Mouse (Mus musculus) midbrain, embryonic 13.5 days (tissue): ENCODE measurements around the gene Tex38. TPM values are rescaled to one million over a fixed set of nuclear protein-coding genes. Genes with fewer than 3 reads are reported as not detected.

Experiments
- ATAC-seq: fragments of 200-750 bp; cut with Nextera tagmentation; 2 replicates; pipeline ENCODE4 v1.8.0; 2017; ENCODE audit warnings: mild to moderate bottlenecking, moderate TSS enrichment, moderate library complexity
- H3K27ac ChIP-seq: fragments of 300-500 bp; sonication (generic); 2 replicates; pipeline ENCODE4 v1.5.1; 2015; ENCODE audit warnings: inconsistent platforms, mild to moderate bottlenecking, moderate library complexity
- H3K27me3 ChIP-seq: fragments of 300-500 bp; sonication (generic); 2 replicates; pipeline ENCODE4 v1.6.1; 2015; ENCODE audit warnings: mild to moderate bottlenecking, inconsistent platforms
- H3K36me3 ChIP-seq: fragments of 300-500 bp; sonication (generic); 2 replicates; pipeline ENCODE4 v1.6.1; 2015; ENCODE audit warnings: mild to moderate bottlenecking, inconsistent platforms
- H3K4me1 ChIP-seq: fragments of 300-500 bp; sonication (generic); replicated peaks from 2 replicates; pipeline ENCODE4 v1.6.1; 2015; ENCODE audit warnings: inconsistent platforms
- H3K4me2 ChIP-seq: fragments of 300-500 bp; sonication (generic); replicated peaks from 2 replicates; pipeline ENCODE4 v1.6.1; 2015; ENCODE audit warnings: moderate library complexity, mild to moderate bottlenecking, inconsistent platforms
- H3K4me3 ChIP-seq: fragments of 300-500 bp; sonication (generic); replicated peaks from 2 replicates; pipeline ENCODE4 v1.5.1; 2015; ENCODE audit warnings: mild to moderate bottlenecking, inconsistent platforms
- H3K9ac ChIP-seq: fragments of 300-500 bp; sonication (generic); replicated peaks from 2 replicates; pipeline ENCODE4 v1.6.1; 2015; ENCODE audit warnings: mild to moderate bottlenecking, inconsistent platforms
- H3K9me3 ChIP-seq: fragments of 300-500 bp; sonication (generic); 2 replicates; pipeline ENCODE4 v1.6.1; 2016; ENCODE audit warnings: mild to moderate bottlenecking, inconsistent platforms
- WGBS: fragments of 180-500 bp; shearing (Covaris S2); methylation state at CpG from one replicate; pipeline ENCODE4 v1.1.7; 2015; 5-methylcytosine and 5-hydroxymethylcytosine counted together
- polyA plus RNA-seq: library from polyadenylated mRNA; unstranded; fragments of >200 nt; fragmentation: Nextera tagmentation; extraction: Ambion mirVana; gene quantifications from 2 replicates; pipeline ENCODE4 v1.2.1, GENCODE M21; 2015

Tex38 gene
- polyA plus RNA-seq, 1 experiment from 2014 or later = 0.54 TPM

DNA sequence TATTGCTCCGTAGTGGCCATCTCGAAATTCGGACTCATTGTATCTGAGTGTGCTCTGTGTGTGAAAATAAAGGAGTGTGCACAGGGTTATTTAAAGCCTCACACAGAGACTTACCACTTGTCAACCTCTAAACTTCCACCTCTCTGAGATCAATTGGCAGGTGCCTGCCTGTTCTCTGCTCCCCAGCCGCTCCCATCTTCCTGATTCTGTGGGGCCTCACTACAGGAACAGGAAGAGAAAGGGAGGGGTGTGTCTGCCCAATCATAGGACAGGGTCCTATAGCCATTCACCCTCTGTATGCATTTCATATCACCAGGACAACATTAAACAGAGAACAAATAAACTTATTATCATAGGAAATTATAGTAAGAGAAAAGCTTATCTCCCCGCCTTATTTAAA lies 47.1 kb downstream of the Tex38 start:
- ATAC-seq = no peak
- peaks cover 8% of the 10 kb centered on the region for H3K4me1 ChIP-seq
- no peak overlapping the region for H3K4me2 ChIP-seq
- 84% methylated on average over 5 of the region's 5 CpGs for WGBS
- no peak overlapping the region for H3K9ac ChIP-seq
- H3K9me3 ChIP-seq = no peaks in the 10 kb centered on the region
- no peak overlapping the region for H3K4me3 ChIP-seq
- no peak overlapping the region for H3K27ac ChIP-seq
- H3K27me3 ChIP-seq = peaks cover 14% of the 10 kb centered on the region
- no peaks in the 10 kb centered on the region for H3K36me3 ChIP-seq

DNA sequence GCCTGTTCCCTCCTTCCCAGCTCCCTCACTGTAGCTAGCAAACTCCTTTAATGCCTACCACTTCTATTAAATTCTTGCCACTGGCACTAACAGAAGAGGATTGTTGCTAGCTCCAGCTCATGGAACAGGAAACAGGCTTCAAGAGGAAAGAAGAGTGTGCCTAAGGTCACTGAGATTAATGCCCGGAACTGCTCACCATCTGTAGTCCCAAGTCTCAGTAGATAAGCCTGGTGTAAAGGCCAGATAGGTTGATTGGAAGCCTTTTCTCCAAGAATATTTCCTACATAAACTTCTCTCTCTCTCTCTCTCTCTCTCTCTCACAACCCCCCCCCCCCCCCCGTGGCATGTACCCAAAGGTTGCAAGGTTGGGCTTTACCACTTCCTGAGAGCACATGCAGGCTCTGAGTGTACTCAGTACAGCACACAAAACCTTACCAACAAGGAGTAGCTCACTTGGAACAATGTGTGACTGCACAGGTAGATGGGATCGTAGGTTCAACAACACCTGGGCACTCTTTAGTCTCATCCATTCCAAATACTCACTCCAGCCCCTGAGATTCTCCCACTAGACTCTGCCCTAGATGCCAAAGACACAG lies 48.5 kb downstream of the Tex38 start:
- WGBS = 82% methylated on average over 3 of the region's 3 CpGs
- H3K9ac ChIP-seq = no peak overlapping the region
- ATAC-seq = no peak

DNA sequence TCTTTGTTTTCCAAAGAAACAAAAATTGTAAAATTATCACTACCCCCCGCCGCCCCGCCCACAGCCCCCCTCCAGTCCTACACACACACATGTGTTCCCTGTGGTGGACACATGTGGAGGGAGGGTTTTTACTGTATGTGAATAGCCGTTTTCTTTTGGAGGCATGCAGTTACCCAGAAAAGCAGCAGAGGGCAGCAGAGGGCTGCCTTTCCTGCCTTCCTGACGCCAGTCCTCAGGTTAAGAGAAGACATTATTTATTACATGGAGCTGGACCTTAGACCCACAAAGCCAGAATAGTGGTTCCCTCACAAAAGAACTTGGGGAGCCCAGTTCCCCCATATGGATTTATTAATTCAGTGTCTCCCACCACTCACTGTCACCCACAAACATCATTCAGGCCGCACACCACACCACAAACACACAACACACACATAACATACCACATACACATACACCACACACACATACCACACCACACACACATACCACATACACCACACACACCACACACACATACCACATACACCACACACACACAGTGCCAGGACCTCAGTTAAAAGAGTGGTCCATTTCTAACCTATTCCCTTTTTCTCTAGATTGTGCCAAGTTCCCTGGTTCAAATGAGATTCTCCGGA lies 49.1 kb downstream of the Tex38 start:
- 27% methylated on average over 7 of the region's 7 CpGs for WGBS
- Histone ChIP-seq H3K4me1 (no peaks in the 10 kb centered on the region), H3K36me3 (no peaks in the 10 kb centered on the region), H3K27me3 (peaks cover 14% of the 10 kb centered on the region), H3K27ac (no peak overlapping the region), H3K9ac (no peak overlapping the region), H3K4me3 (no peak overlapping the region), H3K4me2 (no peak overlapping the region), H3K9me3 (no peaks in the 10 kb centered on the region)
- ATAC-seq = peak; percentile 86

More for the DNA sequence above, 48.5 kb downstream of the Tex38 start:
- H3K4me1 ChIP-seq = no peaks in the 10 kb centered on the region
- peaks cover 14% of the 10 kb centered on the region for H3K27me3 ChIP-seq
- H3K4me3 ChIP-seq = no peak overlapping the region
- no peaks in the 10 kb centered on the region for H3K9me3 ChIP-seq
- no peaks in the 10 kb centered on the region for H3K36me3 ChIP-seq
- H3K4me2 ChIP-seq = no peak overlapping the region
- no peak overlapping the region for H3K27ac ChIP-seq

Other genes with a start within 250 kb of the Tex38 start
- not detected in 2 replicates for gene Cyp4a31, start 217.4 kb downstream of the Tex38 start, polyA plus RNA-seq
- not detected in 2 replicates for gene Cyp4a32, start 180.0 kb downstream of the Tex38 start, polyA plus RNA-seq
- gene Cyp4b1, start 133.3 kb downstream of the Tex38 start, polyA plus RNA-seq = 0.12 and 0.22 TPM in 2 replicates
- 22.0 and 23.9 TPM in 2 replicates for gene Efcab14, start 43.3 kb downstream of the Tex38 start, polyA plus RNA-seq
- gene Atpaf1, start 3.8 kb upstream of the Tex38 start, polyA plus RNA-seq = 38.7 and 41.9 TPM in 2 replicates
- 4.0 and 4.9 TPM in 2 replicates for gene Mob3c, start 47.1 kb upstream of the Tex38 start, polyA plus RNA-seq
- 23.3 and 25.7 TPM in 2 replicates for gene Mknk1, start 58.2 kb upstream of the Tex38 start, polyA plus RNA-seq
- gene Kncn, start 103.4 kb upstream of the Tex38 start, polyA plus RNA-seq = 0.24 TPM in 1 of 2 replicates, not detected in the other
- 0.12 and 0.32 TPM in 2 replicates for gene 6430628N08Rik, start 109.6 kb upstream of the Tex38 start, polyA plus RNA-seq
- 10.9 and 11.7 TPM in 2 replicates for gene Dmbx1, start 158.9 kb upstream of the Tex38 start, polyA plus RNA-seq
- gene Faah, start 236.9 kb upstream of the Tex38 start, polyA plus RNA-seq = 9.5 and 11.3 TPM in 2 replicates